Comparison of ENCODE assay signal across 8 mouse cellular contexts in the genomic region with DNA sequence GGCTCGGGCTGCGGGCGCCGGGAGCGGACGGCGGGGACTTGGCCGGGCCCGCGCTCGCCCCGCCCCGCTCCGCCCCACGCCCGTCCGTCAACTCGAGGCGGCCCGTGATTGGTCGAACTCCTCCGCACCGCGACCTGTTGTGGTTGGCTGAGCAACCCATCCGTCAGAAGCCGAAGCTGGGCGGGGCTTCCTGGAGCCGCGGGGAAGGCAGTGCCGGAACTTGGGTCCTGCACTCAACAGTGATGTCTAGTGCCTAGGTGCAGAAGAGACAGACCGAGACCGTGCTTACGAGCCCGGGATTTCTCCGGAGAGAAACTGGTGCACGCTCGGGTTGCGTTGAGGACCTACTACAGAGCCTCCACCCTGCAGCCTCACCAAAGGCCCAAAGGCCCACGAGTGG. TPM values are rescaled to one million over a fixed set of nuclear protein-coding genes. Genes with fewer than 3 reads are reported as not detected.
DNase-seq lines count a peak whose midpoint lies in the region; ATAC-seq lines count a peak whose summit lies in the region.

A gene (minus strand): TSS at position 58 of the 400 bp plus-strand sequence.
A gene (plus strand): TSS at position 210 of the 400 bp plus-strand sequence.

- H3K27ac ChIP-seq in forebrain, embryonic 11.5 days (ENCODE audit: low read depth, low read length): peak within 1 kb of the TSS; percentile 71
- H3K27ac ChIP-seq in heart, embryonic 16.5 days (ENCODE audit: low read length): peak within 1 kb of the TSS; percentile 89
- peak within 1 kb of the TSS; percentile 94 for H3K27ac ChIP-seq in liver, embryonic 15.5 days (replicated peaks)
- H3K27ac ChIP-seq in neural tube, embryonic 12.5 days: peak within 1 kb of the TSS; percentile 50

- H3K27me3 ChIP-seq in forebrain, embryonic 11.5 days (ENCODE audit: control insufficient read depth, insufficient read depth, low read length): no peaks in the 10 kb centered on the region
- H3K27me3 ChIP-seq in heart, embryonic 16.5 days (ENCODE audit: control insufficient read depth, insufficient read depth, low read length): no peaks in the 10 kb centered on the region
- no peaks in the 10 kb centered on the region for H3K27me3 ChIP-seq in liver, embryonic 15.5 days
- H3K27me3 ChIP-seq in neural tube, embryonic 12.5 days (replicated peaks): no peaks in the 10 kb centered on the region

- under 1% methylated on average over 29 of the region's 39 CpGs for WGBS in forebrain, embryonic 11.5 days
- under 1% methylated on average over 32 of the region's 39 CpGs for WGBS in heart, embryonic 16.5 days
- under 1% methylated on average over 31 of the region's 39 CpGs for WGBS in liver, embryonic 15.5 days (ENCODE audit: insufficient replicate concordance)
- WGBS in neural tube, embryonic 12.5 days: under 1% methylated on average over 39 of the region's 39 CpGs

- peak within 1 kb of the TSS; percentile 97 for H3K4me2 ChIP-seq in forebrain, embryonic 11.5 days (ENCODE audit: low read depth, low read length, severe bottlenecking)
- H3K4me2 ChIP-seq in heart, embryonic 16.5 days (ENCODE audit: low read depth, low read length): peak within 1 kb of the TSS; percentile 99
- H3K4me2 ChIP-seq in liver, embryonic 15.5 days: peak within 1 kb of the TSS; percentile 96
- H3K4me2 ChIP-seq in neural tube, embryonic 12.5 days (replicated peaks): peak within 1 kb of the TSS; percentile 97

- ATAC-seq in forebrain, embryonic 11.5 days (replicated peaks; ENCODE audit: low FRiP score): peak; percentile 94
- peak; percentile 96 for ATAC-seq in heart, embryonic 16.5 days (replicated peaks; ENCODE audit: extremely low read depth, insufficient read depth, low FRiP score)
- peak; percentile 91 for ATAC-seq in liver, embryonic 15.5 days (ENCODE audit: insufficient read depth)
- peak; percentile 94 for ATAC-seq in neural tube, embryonic 12.5 days (ENCODE audit: low FRiP score, low read depth)

- H3K36me3 ChIP-seq in forebrain, embryonic 11.5 days (ENCODE audit: control insufficient read depth, insufficient read depth, low read length): 0 out of 2 replicates have a peak, but pooled peaks cover 2% of the 10 kb centered on the region
- peaks cover 31% of the 10 kb centered on the region for H3K36me3 ChIP-seq in heart, embryonic 16.5 days (ENCODE audit: control insufficient read depth, insufficient read depth)
- H3K36me3 ChIP-seq in liver, embryonic 15.5 days (replicated peaks): peaks cover 38% of the 10 kb centered on the region
- H3K36me3 ChIP-seq in neural tube, embryonic 12.5 days: peaks cover 33% of the 10 kb centered on the region

- peak within 1 kb of the TSS; percentile 93 for H3K9ac ChIP-seq in forebrain, embryonic 11.5 days (ENCODE audit: low read length)
- H3K9ac ChIP-seq in heart, embryonic 16.5 days (ENCODE audit: low read length): peak within 1 kb of the TSS; percentile 77
- peak within 1 kb of the TSS; percentile 99 for H3K9ac ChIP-seq in liver, embryonic 15.5 days
- peak within 1 kb of the TSS; percentile 93 for H3K9ac ChIP-seq in neural tube, embryonic 12.5 days

- no peaks in the 10 kb centered on the region for H3K9me3 ChIP-seq in forebrain, embryonic 11.5 days (ENCODE audit: control insufficient read depth, low read length)
- no peaks in the 10 kb centered on the region for H3K9me3 ChIP-seq in heart, embryonic 16.5 days (replicated peaks; ENCODE audit: control insufficient read depth, low read length)
- no peaks in the 10 kb centered on the region for H3K9me3 ChIP-seq in liver, embryonic 15.5 days (replicated peaks)
- H3K9me3 ChIP-seq in neural tube, embryonic 12.5 days: no peaks in the 10 kb centered on the region

- H3K4me1 ChIP-seq in forebrain, embryonic 11.5 days (replicated peaks; ENCODE audit: control insufficient read depth, insufficient read depth, low read length): peaks cover 10% of the 10 kb centered on the region
- H3K4me1 ChIP-seq in heart, embryonic 16.5 days (ENCODE audit: control insufficient read depth, insufficient read depth, low read length): peaks cover 16% of the 10 kb centered on the region
- H3K4me1 ChIP-seq in liver, embryonic 15.5 days (replicated peaks): peaks cover 73% of the 10 kb centered on the region
- H3K4me1 ChIP-seq in neural tube, embryonic 12.5 days: peaks cover 21% of the 10 kb centered on the region

- H3K4me3 ChIP-seq in forebrain, embryonic 11.5 days (ENCODE audit: low read depth, low read length): peak within 1 kb of the TSS; percentile 85
- peak within 1 kb of the TSS; percentile 58 for H3K4me3 ChIP-seq in heart, embryonic 16.5 days (ENCODE audit: low read length)
- H3K4me3 ChIP-seq in liver, embryonic 15.5 days (replicated peaks): peak within 1 kb of the TSS; percentile 91
- peak within 1 kb of the TSS; percentile 90 for H3K4me3 ChIP-seq in neural tube, embryonic 12.5 days

- DNase-seq in CD8-positive naive resting alpha-beta T cell, adult 2 months (ENCODE audit: low read depth in 2 of 2, low spot score in 2 of 2): peak; percentile 92 to 95
- peak; percentile 97 for DNase-seq in c-Kit-positive CD71-negative TER-119-negative erythroid progenitor cells, embryonic 14.5 days (ENCODE audit: low read depth)
- peak; percentile 99 for DNase-seq in forebrain, embryonic 11.5 days (ENCODE audit: low spot score)
- DNase-seq in kidney, postnatal 36 days: peak; percentile 98 to 99
- peak; percentile 92 for DNase-seq in telencephalon, adult 2 months (ENCODE audit: low read depth, low spot score)

RNA-seq across cellular contexts. Expression of the first gene that starts in this region (rescaled TPM):
- polyA plus RNA-seq in forebrain, embryonic 11.5 days (2014; fragmentation: Nextera tagmentation; extraction: Ambion mirVana): 87.5 and 116 TPM in 2 replicates
- 59.5 and 92.1 TPM in 2 replicates for polyA plus RNA-seq in heart, embryonic 16.5 days (2015; fragmentation: Nextera tagmentation; extraction: Ambion mirVana)
- polyA plus RNA-seq in liver, embryonic 15.5 days (2015; fragmentation: Nextera tagmentation; extraction: Ambion mirVana): 83.0 and 98.2 TPM in 2 replicates
- polyA plus RNA-seq in neural tube, embryonic 12.5 days (2016; fragmentation: Nextera tagmentation; extraction: Ambion mirVana): 114 and 121 TPM in 2 replicates

RNA-seq across cellular contexts. Expression of the second gene that starts in this region (rescaled TPM):
- 14.0 and 16.1 TPM in 2 replicates for polyA plus RNA-seq in forebrain, embryonic 11.5 days (2014; fragmentation: Nextera tagmentation; extraction: Ambion mirVana)
- polyA plus RNA-seq in heart, embryonic 16.5 days (2015; fragmentation: Nextera tagmentation; extraction: Ambion mirVana): 3.0 and 4.1 TPM in 2 replicates
- polyA plus RNA-seq in liver, embryonic 15.5 days (2015; fragmentation: Nextera tagmentation; extraction: Ambion mirVana): 11.0 and 12.1 TPM in 2 replicates
- polyA plus RNA-seq in neural tube, embryonic 12.5 days (2016; fragmentation: Nextera tagmentation; extraction: Ambion mirVana): 11.2 TPM in 2 replicates

Comparison
In these comparisons a context has a peak if more than half of its experiments do, and no peak if none do; other contexts are left out.
1. Peak in every context shown above with its lines: DNase-seq, ATAC-seq, H3K4me3 ChIP-seq and H3K27ac ChIP-seq.